In genomic region chr2:174074621-174075020, GRCm38 (mm10) we compare ENCODE assay signal across 9 mouse cellular contexts. TPM values are rescaled to one million over a fixed set of nuclear protein-coding genes. Genes with fewer than 3 reads are reported as not detected.
DNase-seq lines count a peak whose midpoint lies in the region; ATAC-seq lines count a peak whose summit lies in the region.
"Had no signal": no experiment of that assay in that cellular context is flagged by ENCODE, and none has a peak within 500 bp of the region (broad histone marks: within the 10 kb centered on the region; RNA-seq: fewer than 3 reads in every experiment).

No protein-coding gene starts in this region.

- H3K4me2 ChIP-seq in heart, embryonic 11.5 days = peak overlapping the region; percentile 93
- peak overlapping the region; percentile 92 for H3K4me2 ChIP-seq in neural tube, embryonic 15.5 days

- intact Hi-C loops in heart, postnatal 10 days (cut with DNase I) = loop anchor here (5.0 to 10.0 kb wide), 4 partner anchors 223 to 487 kb away; partner anchors contain the start of gene Atp5e

- H3K27me3 ChIP-seq in heart, embryonic 11.5 days (ENCODE audit: control insufficient read depth, insufficient read depth, low read length) = no peaks in the 10 kb centered on the region
- H3K27me3 ChIP-seq in limb, embryonic 10.5 days (ENCODE audit: low read depth, poor library complexity, severe bottlenecking) = no peaks in the 10 kb centered on the region
- H3K27me3 ChIP-seq in neural tube, embryonic 15.5 days (replicated peaks) = no peaks in the 10 kb centered on the region

- no peaks in the 10 kb centered on the region for H3K36me3 ChIP-seq in heart, embryonic 11.5 days (ENCODE audit: control insufficient read depth, insufficient read depth, low read length)
- H3K36me3 ChIP-seq in limb, embryonic 10.5 days = no peaks in the 10 kb centered on the region
- no peaks in the 10 kb centered on the region for H3K36me3 ChIP-seq in neural tube, embryonic 15.5 days
- H3K36me3 ChIP-seq: G1E had no signal

- peak overlapping the region; percentile 73 for H3K4me3 ChIP-seq in heart, embryonic 11.5 days (ENCODE audit: low read depth, low read length)
- H3K4me3 ChIP-seq in limb, embryonic 10.5 days = peak overlapping the region; percentile 85
- H3K4me3 ChIP-seq in neural tube, embryonic 15.5 days (replicated peaks) = peak overlapping the region; percentile 84

- no peak for ATAC-seq in heart, embryonic 11.5 days (replicated peaks; ENCODE audit: insufficient number of reproducible peaks, low FRiP score, low TSS enrichment)
- ATAC-seq in neural tube, embryonic 15.5 days (ENCODE audit: low FRiP score) = peak; percentile 18; the same call in 1 of the 2 replicates
- no peak for ATAC-seq in CD4-positive, CD25-positive, alpha-beta regulatory T cell, adult 4 months

- peak overlapping the region; percentile 41; the same call in 1 of the 2 replicates for H3K27ac ChIP-seq in heart, embryonic 11.5 days (ENCODE audit: low read depth, low read length)
- peak overlapping the region; percentile 94 for H3K27ac ChIP-seq in limb, embryonic 10.5 days
- peak overlapping the region; percentile 90 for H3K27ac ChIP-seq in neural tube, embryonic 15.5 days (replicated peaks)

- H3K9ac ChIP-seq in heart, embryonic 11.5 days (ENCODE audit: low read depth, low read length) = peak overlapping the region; percentile 77
- peak overlapping the region; percentile 50 for H3K9ac ChIP-seq in neural tube, embryonic 15.5 days (replicated peaks)

- no peaks in the 10 kb centered on the region for H3K9me3 ChIP-seq in heart, embryonic 11.5 days (replicated peaks; ENCODE audit: control insufficient read depth, low read length)
- no peaks in the 10 kb centered on the region for H3K9me3 ChIP-seq in limb, embryonic 10.5 days (replicated peaks)
- no peaks in the 10 kb centered on the region for H3K9me3 ChIP-seq in neural tube, embryonic 15.5 days (replicated peaks)
- H3K9me3 ChIP-seq: G1E had no signal

- H3K4me1 ChIP-seq in heart, embryonic 11.5 days (ENCODE audit: control insufficient read depth, insufficient read depth, low read length) = peaks cover 17% of the 10 kb centered on the region
- H3K4me1 ChIP-seq in limb, embryonic 10.5 days = peaks cover 39% of the 10 kb centered on the region
- peaks cover 49% of the 10 kb centered on the region for H3K4me1 ChIP-seq in neural tube, embryonic 15.5 days

- DNase-seq in heart, postnatal 10 days = no peak
- peak; percentile 31 for DNase-seq in thymus, postnatal 25 days
- DNase-seq in thymus, adult 18-20 months = no peak
- DNase-seq in limb, embryonic 10.5 days (ENCODE audit: low spot score) = peak; percentile 77
- DNase-seq in spleen, postnatal 36 days (ENCODE audit: low spot score in 2 of 2) = no peak

- WGBS in heart, embryonic 11.5 days (ENCODE audit: insufficient replicate concordance) = 0% methylated on average over 7 of the region's 13 CpGs
- 0% methylated on average over 9 of the region's 13 CpGs for WGBS in limb, embryonic 10.5 days
- under 1% methylated on average over 10 of the region's 13 CpGs for WGBS in neural tube, embryonic 15.5 days

RNA-seq across cellular contexts. Expression of gene Stx16, which starts 1.5 kb away (rescaled TPM):
- polyA plus RNA-seq in heart, embryonic 11.5 days (2014; fragmentation: Nextera tagmentation; extraction: Ambion mirVana) = 8.4 and 10.3 TPM in 2 replicates
- total RNA-seq in heart, postnatal 10 days (2021) = 10 to 100 TPM; 35.3 to 38.7 TPM
- polyA plus RNA-seq in limb, embryonic 10.5 days (2016; fragmentation: Nextera tagmentation; extraction: Ambion mirVana) = 10.0 and 12.4 TPM in 2 replicates
- polyA plus RNA-seq in neural tube, embryonic 15.5 days (2015; fragmentation: Nextera tagmentation; extraction: Ambion mirVana) = 10.4 and 10.9 TPM in 2 replicates
- polyA plus RNA-seq in CD4-positive, CD25-positive, alpha-beta regulatory T cell, adult 4 months (2017; shearing (Covaris generic)) = 10 to 100 TPM; 18.2 to 20.4 TPM

RNA-seq across cellular contexts. Expression of gene Npepl1, which starts 35.5 kb away (rescaled TPM):
- polyA plus RNA-seq in heart, embryonic 11.5 days (2014; fragmentation: Nextera tagmentation; extraction: Ambion mirVana) = 38.2 and 38.7 TPM in 2 replicates
- total RNA-seq in heart, postnatal 10 days (2021) = 10 to 100 TPM; 60.5 to 63.0 TPM
- polyA plus RNA-seq in limb, embryonic 10.5 days (2016; fragmentation: Nextera tagmentation; extraction: Ambion mirVana) = 29.7 and 36.2 TPM in 2 replicates
- polyA plus RNA-seq in neural tube, embryonic 15.5 days (2015; fragmentation: Nextera tagmentation; extraction: Ambion mirVana) = 14.1 and 26.0 TPM in 2 replicates
- polyA plus RNA-seq in CD4-positive, CD25-positive, alpha-beta regulatory T cell, adult 4 months (2017; shearing (Covaris generic)) = 10 to 100 TPM; 21.9 to 24.5 TPM

Comparison
In these comparisons a context has a peak if more than half of its experiments do, and no peak if none do; other contexts are left out.
1. DNase-seq: peak in thymus, postnatal 25 days (single experiment) and limb, embryonic 10.5 days (single experiment); none in heart, postnatal 10 days (0 of 2), thymus, adult 18-20 months (0 of 2) and spleen, postnatal 36 days (0 of 2).
2. H3K27ac ChIP-seq: peak in every context shown above with its lines; median percentile 94 in limb, embryonic 10.5 days; 90 in neural tube, embryonic 15.5 days; 41 in heart, embryonic 11.5 days.
3. Peak in every context shown above with its lines, with median percentiles within 50 percentile points of each other: H3K4me3 ChIP-seq.